Mouse (Mus musculus): ENCODE data around the gene Gatb.

The Gatb gene

GRCm38 (mm10) chr3:85652727-85653665, 79.1 kb downstream of the Gatb start:
- DNase-seq (ENCODE audit: low read depth, low spot score) = no peak

DNA sequence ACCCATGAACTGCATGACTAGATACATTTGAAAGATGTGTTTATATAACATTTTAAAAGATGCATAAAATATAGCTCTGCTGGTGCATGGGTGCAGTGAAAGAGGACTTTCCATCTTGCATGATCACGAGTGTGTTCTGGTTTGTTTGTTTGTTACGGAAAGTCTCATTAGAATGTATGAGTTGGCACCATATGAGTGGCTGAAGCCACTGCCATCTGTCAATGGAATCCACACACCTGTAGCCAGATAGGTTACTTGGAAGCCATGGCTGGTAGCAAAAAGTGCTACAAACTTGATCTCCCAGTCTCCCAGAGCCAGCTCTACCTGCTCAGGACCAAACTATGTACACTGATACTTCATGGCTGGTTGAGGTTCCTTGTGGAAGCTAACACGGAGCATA, 81.6 kb downstream of the Gatb start:
- no peak for DNase-seq (ENCODE audit: low read depth, low spot score)

- DNase-seq (ENCODE audit: low read depth, low spot score) = no peak
Measured at GRCm38 (mm10) chr3:85659681-85660080, 85.8 kb downstream of the Gatb start.

- DNase-seq (ENCODE audit: low read depth, low spot score) = no peak
Measured at GRCm38 (mm10) chr3:85661926-85662813, 88.3 kb downstream of the Gatb start.

- no peak for DNase-seq (ENCODE audit: low read depth, low spot score)
Measured at GRCm38 (mm10) chr3:85663826-85664225, 89.9 kb downstream of the Gatb start.

GRCm38 (mm10) chr3:85664591-85665171, 90.8 kb downstream of the Gatb start:
- DNase-seq (ENCODE audit: low read depth, low spot score) = no peak

DNA sequence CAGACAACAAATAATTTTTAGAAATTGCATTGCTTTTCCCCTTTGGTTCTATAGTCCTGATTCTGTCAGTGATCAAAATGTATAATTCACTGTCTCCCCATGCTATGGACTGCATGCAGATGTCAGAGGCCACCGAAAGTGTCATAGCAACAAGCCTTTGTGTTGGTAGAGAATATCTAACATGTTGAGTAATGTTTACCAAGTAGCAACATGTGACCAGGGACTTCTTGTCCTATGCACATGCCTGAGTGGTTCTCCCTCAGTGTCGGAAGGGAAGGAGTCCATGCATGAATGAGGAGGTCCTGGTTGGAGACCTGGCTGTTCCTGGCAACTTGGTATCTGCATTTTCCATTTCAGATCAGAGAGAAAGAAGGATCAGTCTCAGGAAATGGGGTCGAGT, 92.2 kb downstream of the Gatb start:
- no peak for DNase-seq (ENCODE audit: low read depth, low spot score)

- DNase-seq (ENCODE audit: low read depth, low spot score) = no peak
Measured at GRCm38 (mm10) chr3:85666736-85667135, 92.8 kb downstream of the Gatb start.

DNA sequence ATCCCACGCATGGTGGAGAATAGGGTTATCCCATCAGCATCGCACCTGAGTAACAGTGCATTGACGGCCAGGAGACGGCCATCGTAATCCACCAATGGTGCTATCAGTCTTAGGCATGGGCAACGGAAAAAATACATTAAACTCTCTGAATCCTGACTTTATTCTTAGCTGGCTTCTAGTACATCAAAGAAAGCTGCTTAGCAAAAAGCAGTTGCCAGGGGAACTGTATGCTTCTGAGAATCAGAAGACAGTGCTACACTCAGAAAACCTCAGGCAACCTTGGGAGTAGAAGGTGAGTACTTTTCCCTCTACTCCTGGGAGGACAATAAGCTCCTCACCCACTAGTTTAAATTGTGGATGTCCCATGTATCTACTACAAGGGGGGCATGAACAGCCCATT, 93.8 kb downstream of the Gatb start:
- no peak for DNase-seq (ENCODE audit: low read depth, low spot score)

GRCm38 (mm10) chr3:85669844-85670243, 95.9 kb downstream of the Gatb start:
- no peak for DNase-seq (ENCODE audit: low read depth, low spot score)

GRCm38 (mm10) chr3:85677133-85677532, 103.2 kb downstream of the Gatb start:
- DNase-seq (ENCODE audit: low read depth, low spot score) = no peak

DNA sequence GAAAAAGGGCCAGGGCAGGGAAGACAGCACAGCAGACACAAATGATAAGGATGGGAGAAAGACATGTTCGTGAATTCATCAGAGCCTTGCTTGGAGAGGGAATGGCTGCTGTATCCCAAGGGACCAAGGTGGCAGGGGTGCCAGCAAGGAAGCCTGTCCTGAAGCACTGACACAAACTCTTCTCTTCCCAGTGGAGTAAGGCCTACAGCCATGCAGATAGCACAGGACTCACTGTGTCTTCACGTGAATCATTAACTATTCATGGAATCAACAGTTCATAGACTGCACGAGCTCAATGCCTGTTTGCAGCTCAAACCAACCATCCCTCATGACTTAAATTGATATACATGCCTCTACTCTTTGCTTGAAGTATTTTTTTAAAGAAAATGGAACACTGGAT, 104.0 kb downstream of the Gatb start:
- no peak for DNase-seq (ENCODE audit: low read depth, low spot score)

- no peak for DNase-seq (ENCODE audit: low read depth, low spot score)
Measured at GRCm38 (mm10) chr3:85679312-85679933, 105.5 kb downstream of the Gatb start.

GRCm38 (mm10) chr3:85679960-85680359, 106.0 kb downstream of the Gatb start:
- DNase-seq (ENCODE audit: low read depth, low spot score) = no peak

GRCm38 (mm10) chr3:85681136-85681535, 107.2 kb downstream of the Gatb start:
- DNase-seq (ENCODE audit: low read depth, low spot score) = no peak

- DNase-seq (ENCODE audit: low read depth, low spot score) = no peak
Measured at GRCm38 (mm10) chr3:85683618-85684017, 109.7 kb downstream of the Gatb start.

GRCm38 (mm10) chr3:85685271-85685670, 111.4 kb downstream of the Gatb start:
- DNase-seq (ENCODE audit: low read depth, low spot score) = no peak

DNA sequence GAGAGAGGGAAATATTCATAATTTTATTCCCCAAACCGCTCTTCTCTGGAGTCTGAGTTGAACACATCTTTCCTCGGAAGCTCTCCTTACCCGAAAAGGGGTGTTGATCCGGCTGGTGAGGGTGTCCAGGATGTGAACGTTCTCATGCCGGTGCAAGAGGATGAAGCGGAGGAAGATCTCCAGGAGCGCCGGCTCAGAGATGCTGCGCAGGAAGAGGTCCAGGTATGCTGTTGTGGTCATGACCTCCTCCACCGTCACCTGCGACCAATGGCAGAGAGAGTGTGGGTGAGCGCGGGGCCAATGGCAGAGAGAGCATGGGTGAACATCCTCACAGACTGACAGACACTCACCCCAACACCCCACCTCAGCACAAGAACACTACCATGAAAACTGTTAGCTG, 114.4 kb downstream of the Gatb start:
- DNase-seq (ENCODE audit: low read depth, low spot score) = no peak

DNA sequence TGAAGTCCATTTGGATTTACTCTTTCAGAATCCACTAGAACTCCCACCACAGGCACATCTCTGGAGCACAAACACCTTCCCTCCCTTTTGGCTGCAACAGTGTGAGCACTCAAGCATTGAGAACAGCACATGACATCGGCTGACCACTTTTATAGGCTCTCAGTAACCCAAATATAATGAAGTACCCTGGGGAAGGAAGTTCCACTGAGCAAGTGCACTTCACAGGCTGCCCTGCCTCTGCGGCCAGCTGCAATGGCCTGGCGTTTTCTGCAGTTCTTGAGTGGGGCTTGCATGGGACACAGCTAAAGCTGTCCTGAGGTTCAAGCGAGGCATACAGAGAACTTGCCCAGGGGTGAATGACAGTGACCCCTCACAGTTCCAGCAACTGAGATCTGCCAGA, 117.2 kb downstream of the Gatb start:
- DNase-seq (ENCODE audit: low read depth, low spot score) = no peak

- no peak for DNase-seq (ENCODE audit: low read depth, low spot score)
Measured at GRCm38 (mm10) chr3:85693013-85693412, 119.1 kb downstream of the Gatb start.

DNA sequence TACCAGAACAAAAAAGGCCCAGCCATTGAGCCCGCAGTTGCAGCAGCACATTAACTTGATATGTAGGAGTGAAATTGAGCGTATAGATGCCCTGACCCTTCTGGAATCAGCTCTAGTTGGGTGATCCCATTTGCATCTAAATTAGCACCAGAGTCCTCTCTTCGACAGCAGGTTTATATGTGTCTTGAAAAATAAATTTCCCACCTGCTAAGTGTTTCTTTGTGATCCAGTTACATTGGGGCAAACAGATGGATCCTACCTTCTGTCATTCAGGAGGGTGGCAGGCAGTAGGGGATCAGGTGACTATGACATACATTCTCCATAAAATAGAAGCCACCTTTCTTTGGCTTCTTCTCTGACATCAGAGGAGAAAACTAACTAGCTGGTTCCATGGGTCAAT, 121.1 kb downstream of the Gatb start:
- no peak for DNase-seq (ENCODE audit: low read depth, low spot score)

DNA sequence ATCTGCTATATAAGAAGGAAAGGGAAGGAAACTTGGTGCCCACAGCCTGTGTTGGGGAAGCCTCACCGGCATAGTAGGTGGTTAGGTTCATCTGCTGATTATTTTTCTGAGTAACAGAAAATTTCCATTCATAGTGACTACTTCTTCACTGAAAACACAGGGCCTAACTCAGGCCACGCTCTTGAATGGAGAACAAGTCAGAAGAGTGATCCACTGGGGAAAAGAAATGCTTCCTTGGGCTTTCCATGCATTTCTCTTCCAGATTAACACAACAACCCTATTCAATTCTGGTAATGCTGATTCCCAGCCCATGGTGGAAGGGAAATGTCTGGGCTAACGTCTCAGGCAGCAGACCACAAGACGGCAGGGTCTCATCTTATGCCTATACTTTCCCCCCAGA, 124.6 kb downstream of the Gatb start:
- DNase-seq (ENCODE audit: low read depth, low spot score) = no peak
